Mouse (Mus musculus) ovary, postnatal 10 days (tissue): ENCODE results near the gene Ap1g1.

Experiments
- DNase-seq: peaks from one replicate; pipeline ENCODE4 v3.0.0; 2022; ENCODE audit warnings: low spot score

The Ap1g1 gene

DNA sequence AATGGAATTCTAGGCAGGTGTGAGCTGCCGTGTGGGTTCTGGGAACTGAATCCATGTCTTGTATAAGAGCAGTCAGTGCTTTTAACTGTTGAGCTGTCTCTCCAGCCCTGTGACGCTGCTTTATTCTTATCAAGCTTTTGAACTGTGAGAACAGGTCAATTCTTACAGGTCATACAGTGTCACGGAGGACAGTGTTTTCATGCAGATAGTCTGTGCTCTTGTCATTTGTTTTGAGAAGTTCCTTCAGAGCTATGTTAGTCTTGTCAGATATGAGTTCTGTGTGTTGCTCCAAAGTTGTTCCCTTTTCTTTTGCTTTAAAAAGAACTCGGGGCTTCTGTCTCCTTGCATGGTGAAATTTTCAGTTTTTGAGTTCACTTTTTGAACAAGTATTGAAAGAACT is 2.2 kb downstream of the Ap1g1 start:
- DNase-seq = no peak

DNA sequence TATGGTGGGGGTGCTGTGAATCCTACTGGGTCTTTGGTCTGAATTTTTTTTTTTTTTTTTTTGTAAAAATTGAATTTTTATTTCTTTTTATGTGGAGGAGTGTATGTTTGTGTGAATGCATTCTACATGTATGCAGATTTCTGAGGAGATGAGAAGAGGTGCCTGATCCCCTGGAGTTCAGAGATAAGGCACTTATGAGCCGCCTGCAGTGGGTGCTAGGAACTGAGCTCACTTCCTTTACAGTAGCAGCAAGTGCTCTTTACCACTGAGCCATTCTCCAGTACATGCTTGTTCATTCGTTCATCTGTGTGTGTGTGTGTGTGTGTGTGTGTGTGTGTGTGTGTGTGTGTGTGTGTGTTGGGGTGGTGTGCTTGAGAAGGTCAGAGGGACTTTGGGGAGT is 12.6 kb downstream of the Ap1g1 start:
- no peak for DNase-seq

DNA sequence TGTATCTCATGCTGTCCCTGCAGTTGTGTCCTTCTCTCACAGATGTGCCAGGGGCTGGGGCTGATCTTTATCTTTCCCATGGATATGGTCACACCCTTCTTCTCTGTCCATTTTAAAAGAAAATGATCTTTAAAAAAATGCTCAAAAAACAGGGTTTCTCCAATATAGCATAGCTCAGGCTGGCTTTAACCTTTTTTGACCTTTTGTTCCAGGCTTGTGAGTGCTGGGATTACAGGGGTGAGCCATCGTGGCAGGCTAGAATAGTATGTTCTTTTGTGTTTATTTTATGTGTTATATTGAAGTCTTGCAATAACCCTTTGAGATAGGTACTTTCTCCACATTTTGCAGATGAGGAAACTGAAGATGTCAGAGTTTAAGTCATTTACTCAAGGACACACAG is 16.8 kb downstream of the Ap1g1 start:
- no peak for DNase-seq

DNA sequence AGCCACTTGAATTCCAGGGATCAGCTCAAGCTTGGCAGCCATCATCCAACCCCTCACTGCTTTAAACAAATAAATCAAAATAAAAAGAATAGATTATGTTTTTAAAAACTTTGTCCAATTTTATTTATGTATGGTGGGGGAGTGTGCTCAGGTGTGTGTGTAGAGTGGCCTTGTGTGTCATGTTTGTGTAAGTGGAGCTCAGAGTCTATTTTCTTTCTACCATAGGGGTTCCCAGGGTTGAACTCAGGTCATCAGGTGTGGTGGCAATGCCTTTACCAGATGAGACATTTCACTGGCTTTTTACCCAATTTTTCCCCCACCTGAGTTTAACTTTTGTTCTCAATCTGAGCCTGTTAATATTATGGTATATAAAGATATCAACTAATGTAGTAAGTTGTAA is 20.4 kb downstream of the Ap1g1 start:
- no peak for DNase-seq

DNA sequence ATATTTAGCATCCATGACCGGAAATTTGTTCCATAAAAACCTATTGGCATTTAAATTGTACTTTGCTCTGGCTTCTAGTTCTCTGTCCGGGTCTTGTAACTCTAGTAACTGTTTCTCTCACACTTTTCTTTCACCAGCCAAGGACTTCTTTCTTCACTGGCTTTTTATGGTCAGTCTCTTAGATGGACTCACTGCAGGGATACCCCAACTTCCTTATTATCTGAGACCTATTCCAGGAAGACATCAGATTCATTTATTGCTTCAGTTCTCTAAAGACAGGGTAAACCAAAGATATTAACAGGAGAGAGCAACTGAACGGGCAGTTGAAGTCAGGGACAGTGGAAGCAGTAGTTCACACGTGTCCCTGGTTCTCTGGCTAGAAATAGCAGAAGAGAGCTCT is 20.9 kb downstream of the Ap1g1 start:
- DNase-seq = no peak

DNA sequence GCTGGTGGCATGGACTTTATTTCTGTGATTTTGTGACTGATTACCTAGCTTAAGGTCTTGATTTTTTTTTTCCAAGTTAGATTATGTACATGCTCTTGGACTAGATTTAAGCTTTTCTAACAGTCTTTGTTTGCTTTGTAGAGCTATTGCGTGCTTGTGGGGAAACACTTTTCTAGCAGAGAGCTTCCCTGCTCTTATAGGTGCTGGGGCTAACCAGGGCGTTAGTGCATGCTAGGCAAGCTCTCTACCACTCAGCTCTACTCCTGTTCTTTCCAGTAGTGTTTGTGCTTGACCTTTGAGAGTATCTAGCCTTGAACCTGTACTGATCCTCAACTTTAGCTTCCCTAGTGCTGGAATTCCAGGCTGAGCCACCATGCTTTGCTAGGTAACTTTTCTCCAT is 22.0 kb downstream of the Ap1g1 start:
- no peak for DNase-seq

DNA sequence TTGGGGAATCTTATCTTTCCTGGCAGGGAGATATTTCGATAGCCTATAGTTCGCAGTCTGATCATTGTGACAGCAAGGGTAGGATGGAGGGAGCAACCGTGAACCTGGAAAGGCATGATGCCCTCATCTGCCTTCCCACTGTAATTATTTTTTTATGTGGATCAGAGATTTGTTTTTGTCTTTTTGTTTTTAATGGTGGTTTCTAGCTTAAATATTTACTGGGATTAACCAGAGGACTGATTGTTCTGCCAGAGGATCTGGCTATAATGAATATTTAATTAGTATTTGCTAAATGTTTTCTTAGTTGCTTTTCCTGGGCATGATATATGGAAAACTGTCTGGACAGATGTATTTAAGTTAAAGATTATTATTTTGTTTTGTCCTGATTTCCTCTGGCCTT is 24.9 kb downstream of the Ap1g1 start:
- no peak for DNase-seq

DNA sequence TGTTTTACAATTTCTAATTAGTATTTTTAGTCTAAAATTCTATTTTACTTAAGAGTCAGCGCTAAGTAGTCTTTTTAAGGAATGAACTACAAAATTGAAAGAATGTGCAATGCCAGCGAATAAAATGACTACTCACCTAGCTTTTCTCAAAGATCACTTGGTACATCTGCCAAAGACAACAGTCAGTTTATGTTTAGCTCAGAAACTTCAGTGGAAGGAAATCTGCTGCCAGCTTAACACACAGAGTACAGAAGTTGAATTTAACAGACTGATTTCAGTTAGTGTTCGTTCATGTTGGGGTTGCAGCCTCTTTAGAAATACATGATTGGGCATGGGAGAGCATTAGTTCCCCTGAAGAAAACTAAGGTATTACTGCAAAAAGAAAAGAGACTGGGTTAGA is 25.4 kb downstream of the Ap1g1 start:
- no peak for DNase-seq

DNA sequence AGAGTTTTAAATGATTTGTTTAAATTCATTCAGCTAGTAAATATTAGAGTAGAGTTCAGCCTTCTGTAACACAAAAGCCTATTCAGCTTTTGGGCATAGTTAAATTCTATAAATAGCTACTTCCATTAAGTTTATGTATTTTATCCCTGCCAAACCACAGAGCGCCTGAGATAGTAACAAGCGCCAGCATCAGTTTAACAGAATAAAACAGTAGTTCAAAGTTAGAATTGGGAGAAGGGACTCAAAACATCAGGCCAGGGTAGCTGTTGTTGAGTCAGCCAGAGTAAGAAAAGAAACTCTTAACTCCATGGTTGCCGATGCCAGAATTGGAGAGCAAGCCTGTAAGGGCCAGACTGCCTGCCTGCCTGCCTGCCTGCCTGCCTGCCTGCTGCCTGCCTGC is 28.2 kb downstream of the Ap1g1 start:
- DNase-seq = no peak

DNA sequence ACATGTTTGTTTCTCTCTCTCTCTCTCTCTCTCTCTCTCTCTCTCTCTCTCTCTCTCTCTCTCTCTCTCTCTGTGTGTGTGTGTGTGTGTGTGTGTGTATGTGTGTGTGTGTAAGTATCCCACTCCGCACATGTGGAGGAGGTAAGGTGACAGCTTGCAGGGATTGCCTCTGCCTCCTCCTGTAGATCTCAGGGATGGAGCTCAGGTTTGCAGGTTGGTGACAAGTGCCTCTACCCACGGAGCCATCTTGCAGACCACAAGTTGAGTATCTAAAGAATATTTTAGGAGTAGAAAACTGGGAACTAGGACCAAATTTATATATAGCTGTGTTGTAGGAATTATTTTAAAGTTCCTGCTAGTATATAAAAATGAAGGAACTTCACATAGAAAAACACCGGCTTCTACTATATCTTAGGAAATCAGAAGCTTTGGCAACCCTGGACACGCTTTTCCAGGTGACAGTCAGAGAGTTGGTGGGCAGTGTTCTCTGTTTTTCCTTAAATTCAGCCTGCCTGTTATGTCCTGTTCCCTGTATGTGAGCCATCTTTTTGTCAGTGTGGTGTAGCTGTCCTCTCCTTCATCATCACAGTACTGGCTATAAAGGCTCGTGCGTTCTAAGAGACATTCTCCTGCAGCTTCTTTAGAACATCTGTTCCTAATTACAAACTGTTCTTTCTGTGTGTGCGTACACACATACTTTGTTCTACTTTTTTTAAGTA is 29.2 kb downstream of the Ap1g1 start:
- no peak for DNase-seq

DNA sequence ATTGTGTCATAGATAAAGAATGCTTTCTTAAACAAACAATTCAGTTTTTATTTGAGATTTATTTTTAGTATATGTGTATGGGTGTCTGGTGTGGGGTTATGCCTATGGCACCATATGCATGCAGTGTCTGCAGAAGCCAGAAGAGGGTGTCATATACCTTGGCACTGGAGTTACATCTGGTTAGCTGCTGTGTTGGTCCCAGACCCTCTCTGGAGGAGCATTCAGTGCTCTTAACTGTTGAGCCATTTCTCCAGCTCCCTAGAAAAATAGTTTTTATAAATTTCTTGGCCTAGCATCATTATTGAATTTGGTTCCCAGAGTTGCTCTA is 29.7 kb downstream of the Ap1g1 start:
- no peak for DNase-seq

DNA sequence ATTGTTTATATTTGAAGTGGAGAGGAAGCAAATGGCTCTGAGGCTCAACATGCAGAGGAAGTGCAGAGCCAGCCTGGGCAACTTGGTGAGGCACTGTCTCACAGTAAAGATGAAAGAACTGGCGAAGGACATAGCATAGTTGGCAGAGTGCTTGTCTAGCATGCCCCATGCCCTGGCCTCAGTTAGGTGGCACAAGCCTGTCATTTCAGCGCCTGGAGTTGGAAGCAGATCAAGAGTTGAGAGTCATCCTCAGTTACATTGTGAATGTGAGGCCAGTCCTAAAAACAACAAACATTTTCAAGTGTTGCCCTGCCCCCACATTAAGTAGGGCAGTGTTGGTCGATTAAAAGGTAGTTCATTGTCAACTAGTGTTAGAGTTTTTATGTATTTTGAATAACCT is 32.1 kb downstream of the Ap1g1 start:
- DNase-seq = no peak

DNA sequence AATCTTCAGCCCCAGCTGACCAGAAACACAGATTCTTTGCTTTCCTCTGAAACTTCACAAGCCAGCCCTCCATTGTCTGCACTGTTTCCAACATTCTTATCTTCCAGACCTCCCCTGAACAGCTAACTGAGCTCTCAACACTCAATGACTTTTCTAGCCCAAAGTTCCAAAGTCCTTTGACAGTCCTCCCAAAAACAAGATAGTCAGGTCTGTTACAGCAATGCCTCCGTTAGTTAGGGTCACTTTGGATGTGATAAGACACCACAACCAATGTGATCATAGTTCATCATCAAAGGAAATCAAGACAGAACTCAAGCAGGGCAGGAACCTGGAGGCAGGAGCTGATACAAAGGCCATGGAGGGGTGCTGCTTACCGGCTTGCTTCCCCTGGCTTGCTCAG is 36.9 kb downstream of the Ap1g1 start:
- no peak for DNase-seq

DNA sequence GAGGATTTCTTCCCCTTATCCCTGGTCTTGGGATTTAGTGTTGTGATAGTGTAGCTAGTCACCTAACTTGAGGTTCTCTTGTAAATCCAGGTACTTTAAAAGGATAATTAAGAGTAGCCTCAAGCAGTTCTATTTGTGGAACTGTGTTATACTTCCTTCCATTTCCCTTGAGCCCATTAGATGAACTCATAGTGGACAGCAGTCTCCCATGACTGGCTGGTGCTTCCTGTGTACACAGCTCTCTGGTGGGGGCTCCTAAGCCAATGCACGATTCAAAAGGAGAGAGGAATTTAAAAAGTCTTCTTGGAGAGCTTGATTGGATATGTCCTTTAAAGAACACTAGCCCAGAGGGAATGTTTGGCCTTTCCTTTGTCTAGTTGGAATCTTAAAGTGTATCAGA is 39.6 kb downstream of the Ap1g1 start:
- DNase-seq = no peak

DNA sequence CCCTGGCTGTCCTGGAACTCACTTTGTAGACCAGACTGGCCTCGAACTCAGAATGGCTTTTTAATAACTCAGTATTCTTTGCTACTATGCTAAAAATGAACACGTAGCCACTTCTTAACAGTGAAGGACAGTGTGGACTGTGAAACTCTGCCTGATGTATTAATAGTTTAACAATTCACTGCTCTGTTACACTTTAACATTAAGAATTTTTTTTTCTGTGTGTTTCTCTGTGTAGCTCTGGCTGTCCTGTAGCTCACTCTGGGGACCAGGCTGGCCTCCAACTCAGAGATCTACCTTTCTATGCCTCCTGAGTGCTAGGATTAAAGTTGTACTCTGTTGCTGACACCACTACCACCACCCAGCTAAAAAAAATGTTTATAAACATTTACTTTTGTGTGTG is 45.2 kb downstream of the Ap1g1 start:
- DNase-seq = no peak

DNA sequence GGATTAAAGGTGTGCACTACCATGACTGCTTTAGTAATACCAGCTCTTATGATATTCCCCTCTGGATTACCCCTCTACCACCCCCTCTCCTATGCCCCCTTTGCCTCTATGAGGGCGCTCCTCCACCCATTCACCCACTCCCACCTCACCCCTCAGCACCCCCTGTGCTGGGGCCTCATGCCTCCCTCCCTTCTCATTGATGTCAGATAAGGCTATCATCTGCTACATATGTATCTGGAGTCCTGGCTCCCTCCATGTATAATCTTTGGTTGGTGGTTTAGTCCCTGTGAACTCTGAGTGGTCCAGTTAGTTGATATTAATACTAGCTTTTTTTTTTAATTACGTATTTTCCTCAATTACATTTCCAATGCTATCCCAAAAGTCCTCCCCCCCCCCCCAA is 61.5 kb downstream of the Ap1g1 start:
- DNase-seq = no peak

DNA sequence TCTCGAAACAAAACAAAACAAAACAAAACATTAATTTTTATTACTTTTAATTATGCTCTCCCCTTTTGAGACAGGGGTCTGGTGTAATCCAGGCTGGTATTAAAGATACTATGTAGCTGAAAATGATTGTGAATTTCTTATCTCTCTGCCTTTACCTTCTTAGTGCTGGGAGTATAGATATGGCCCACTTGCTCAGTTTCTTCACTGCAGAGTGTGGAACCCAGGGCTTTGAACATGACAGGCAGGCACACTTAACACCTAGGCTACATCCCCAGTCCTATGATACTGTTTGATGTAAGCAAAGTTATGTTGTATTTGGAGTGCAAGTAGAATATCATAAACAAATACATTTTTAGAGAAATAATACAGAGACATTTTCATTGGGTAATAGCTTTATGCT is 64.1 kb downstream of the Ap1g1 start:
- DNase-seq = no peak

DNA sequence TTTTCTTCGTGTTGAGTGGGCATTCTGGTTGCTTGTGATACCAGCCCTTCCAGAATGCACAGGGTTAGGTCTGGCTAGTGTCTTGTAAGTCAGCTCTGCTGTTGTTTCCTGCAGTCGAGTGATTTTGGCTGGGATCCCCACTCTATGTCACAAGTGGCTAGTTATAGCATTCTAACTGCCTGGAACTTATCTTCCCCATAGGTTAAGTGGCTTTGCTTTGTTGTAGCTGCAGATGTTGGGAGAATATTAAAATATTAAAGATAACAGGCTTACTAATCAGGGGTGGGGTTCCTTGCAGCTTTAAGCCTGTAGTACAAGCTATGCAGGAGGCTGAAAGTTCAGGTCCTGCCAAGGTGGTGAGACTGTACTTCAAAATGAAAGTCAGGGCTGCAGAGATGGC is 69.5 kb downstream of the Ap1g1 start:
- no peak for DNase-seq

DNA sequence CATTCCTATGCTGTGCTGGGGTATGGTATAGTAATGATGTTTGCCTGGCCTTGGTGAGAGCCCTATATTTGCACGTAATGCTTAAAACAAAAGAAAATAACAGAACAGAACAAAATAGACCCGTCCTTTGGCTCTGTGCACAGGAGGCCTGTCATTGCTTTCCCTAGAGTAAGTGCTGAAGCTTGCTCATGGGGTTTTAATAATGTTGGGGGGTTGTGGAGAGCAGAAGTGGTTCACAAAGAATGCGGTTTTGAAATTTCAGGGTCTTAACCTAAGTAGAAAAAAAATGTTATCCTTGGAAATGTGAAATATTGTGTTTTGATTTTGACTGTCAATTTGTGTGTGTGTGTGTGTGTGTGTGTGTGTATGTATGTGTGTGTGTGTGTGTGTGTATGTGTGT is 70.6 kb downstream of the Ap1g1 start:
- no peak for DNase-seq

DNA sequence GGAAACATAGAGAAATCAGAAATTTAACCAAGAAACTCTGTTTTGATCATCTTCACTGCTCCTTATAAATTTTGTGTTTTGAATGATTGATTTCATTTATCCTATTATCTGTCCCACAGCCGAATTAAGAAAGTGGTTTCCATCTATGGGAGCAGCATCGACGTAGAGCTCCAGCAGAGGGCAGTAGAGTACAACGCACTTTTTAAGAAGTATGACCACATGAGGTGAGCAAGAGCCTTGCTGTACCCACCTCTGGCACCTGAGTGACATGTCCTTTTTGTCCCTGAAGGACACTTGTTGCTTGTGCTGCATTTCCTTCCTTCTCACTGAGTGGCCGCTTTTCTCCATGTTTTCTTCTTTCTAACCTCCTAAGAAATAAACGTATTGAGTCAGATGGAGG is 75.1 kb downstream of the Ap1g1 start:
- DNase-seq = no peak

DNA sequence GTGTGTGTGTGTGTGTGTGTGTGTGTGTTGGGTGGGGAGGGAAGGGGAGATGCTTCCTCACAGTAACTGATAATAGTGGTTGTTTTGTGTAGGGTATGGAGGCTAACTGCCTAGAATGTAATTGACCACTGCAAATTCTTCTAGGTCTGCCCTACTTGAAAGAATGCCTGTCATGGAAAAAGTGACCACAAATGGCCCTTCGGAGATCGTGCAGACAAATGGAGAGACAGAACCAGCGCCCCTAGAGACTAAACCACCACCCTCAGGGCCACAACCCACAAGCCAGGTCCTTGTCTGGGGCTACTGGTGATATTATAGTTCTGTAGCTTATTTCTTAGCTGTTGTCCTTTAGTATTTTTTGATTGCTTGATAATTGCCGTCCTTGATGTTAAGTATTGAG is 76.2 kb downstream of the Ap1g1 start:
- no peak for DNase-seq

DNA sequence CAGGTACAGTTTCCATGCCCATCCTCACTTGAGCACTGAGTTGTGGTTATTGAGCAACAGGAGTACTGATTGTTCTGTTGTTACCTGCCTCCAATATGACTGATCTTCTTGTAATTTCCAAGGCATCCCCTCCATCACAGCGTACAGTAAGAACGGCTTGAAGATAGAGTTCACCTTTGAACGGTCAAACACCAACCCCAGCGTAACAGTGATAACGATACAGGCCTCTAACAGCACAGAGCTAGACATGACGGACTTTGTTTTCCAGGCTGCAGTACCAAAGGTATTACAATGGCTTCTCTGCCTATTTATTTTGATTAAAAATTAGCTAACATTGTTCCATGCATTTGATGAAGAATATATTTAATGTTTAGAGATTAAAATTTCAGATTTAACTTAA is 77.1 kb downstream of the Ap1g1 start:
- DNase-seq = no peak

DNA sequence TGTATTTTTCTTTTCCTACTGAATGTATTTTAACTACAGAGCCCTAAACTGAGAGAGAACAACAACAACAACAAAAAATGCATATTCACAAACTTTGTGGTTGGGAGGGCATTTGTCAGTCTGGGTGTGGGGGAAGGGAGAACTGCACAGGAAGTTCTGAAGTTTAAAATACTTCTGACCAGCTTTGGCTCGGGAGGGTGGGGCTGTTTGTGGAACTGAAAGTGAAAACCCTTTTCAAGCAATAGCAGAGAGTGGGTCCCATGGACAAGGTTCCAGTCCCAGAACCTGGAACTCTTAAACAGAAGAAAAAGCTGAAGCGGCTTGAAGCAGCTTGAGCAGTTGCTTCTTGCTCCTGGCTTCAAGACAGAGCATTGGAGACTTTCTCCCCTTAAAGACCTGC is 85.0 kb downstream of the Ap1g1 start:
- no peak for DNase-seq

DNA sequence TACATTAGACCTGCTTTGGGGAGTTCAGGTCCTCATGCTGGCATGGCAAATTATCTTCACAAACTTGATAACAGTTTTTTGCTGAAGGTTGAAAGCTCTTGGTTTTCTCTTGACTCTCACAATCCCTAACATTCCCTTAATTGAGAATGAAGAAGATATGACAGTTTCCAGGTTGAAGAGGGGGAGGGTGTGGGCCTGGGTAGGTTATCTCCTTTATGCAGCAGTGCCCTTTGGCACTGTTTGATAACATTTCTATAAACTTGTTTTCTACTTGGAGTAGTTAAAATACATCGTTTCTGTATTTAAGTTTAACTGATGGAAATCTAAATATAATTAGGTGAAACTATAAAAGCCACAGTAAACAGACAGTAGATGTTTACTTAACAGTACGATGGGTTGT is 86.4 kb downstream of the Ap1g1 start:
- DNase-seq = no peak

DNA sequence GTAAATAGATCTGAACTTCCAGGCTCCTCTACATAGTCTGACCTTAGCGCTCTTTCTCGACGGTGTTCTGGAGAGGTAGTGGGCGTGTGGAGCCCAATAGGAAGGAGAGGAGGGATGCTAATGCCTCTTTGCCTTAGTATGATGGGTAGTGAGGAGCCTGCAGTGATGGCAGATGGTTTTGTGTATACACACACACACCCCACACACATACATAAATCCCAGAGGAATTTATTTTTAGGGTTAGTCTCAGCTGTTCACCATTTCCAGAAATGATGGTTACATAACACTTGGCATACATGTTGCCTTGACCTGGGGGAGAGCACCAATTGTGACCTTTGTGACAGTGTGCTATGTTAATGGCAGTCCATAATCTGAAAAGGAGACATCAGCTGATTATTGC is 87.2 kb downstream of the Ap1g1 start:
- DNase-seq = no peak
